Mouse (Mus musculus) G1E (cell line): ENCODE data around the gene Tnnt2. TPM values are rescaled to one million over a fixed set of nuclear protein-coding genes. Genes with fewer than 3 reads are reported as not detected.

Experiments
- ATAC-seq: 2 replicates; pipeline ENCODE4 v1.8.0; 2016; ENCODE audit warnings: mild to moderate bottlenecking; ENCODE audit not compliant: insufficient number of reproducible peaks, poor library complexity, low FRiP score, severe bottlenecking; ENCODE audit errors: extremely low read depth
- DNase-seq: peaks from one replicate; pipeline ENCODE4 v3.0.0; 2012; ENCODE audit warnings: low spot score
- H3K27me3 ChIP-seq: 2 replicates; pipeline ENCODE4 v1.6.1; 2012; ENCODE audit warnings: mild to moderate bottlenecking, low read length, inconsistent platforms; ENCODE audit not compliant: insufficient read depth
- H3K36me3 ChIP-seq: replicated peaks from 2 replicates; pipeline ENCODE3; 2012; ENCODE audit warnings: mild to moderate bottlenecking, inconsistent platforms
- H3K4me1 ChIP-seq: 2 replicates; pipeline ENCODE4 v1.6.1; 2012; ENCODE audit warnings: low read depth, low read length, inconsistent platforms, mixed read lengths; ENCODE audit not compliant: insufficient read depth
- H3K4me3 ChIP-seq: 2 replicates; pipeline ENCODE4 v1.5.1; 2012; ENCODE audit warnings: low read depth, mild to moderate bottlenecking, inconsistent platforms, low read length, moderate library complexity, mixed read lengths
- H3K9me3 ChIP-seq: replicated peaks from 2 replicates; pipeline ENCODE4 v1.6.1; 2012; ENCODE audit warnings: inconsistent platforms
- CTCF ChIP-seq: IDR thresholded peaks from 2 replicates; pipeline ENCODE4 v1.5.1; 2012; ENCODE audit warnings: low read depth, low read length, inconsistent platforms, mixed read lengths
- GATA1 ChIP-seq: IDR thresholded peaks from 2 replicates; pipeline ENCODE4 v1.6.1; 2012; ENCODE audit warnings: borderline replicate concordance, low read length, inconsistent platforms, mixed read lengths
- GATA2 ChIP-seq: IDR thresholded peaks from 2 replicates; pipeline ENCODE4 v1.6.1; 2012; ENCODE audit warnings: low read depth, low read length, inconsistent platforms, borderline replicate concordance
- POLR2AphosphoS5 ChIP-seq: IDR thresholded peaks from 2 replicates; pipeline ENCODE4 v1.6.1; 2012; ENCODE audit warnings: low read depth, low read length, inconsistent platforms; ENCODE audit not compliant: insufficient replicate concordance
- TAL1 ChIP-seq: conservative IDR thresholded peaks from 2 replicates; pipeline ENCODE4 v1.6.1; 2012; ENCODE audit warnings: low read depth, low read length, inconsistent platforms, mixed read lengths
- polyA plus RNA-seq: library from polyadenylated mRNA; stranded (reverse); fragments of >175 nt; gene quantifications from 2 replicates; pipeline ENCODE4 v1.2.3, GENCODE M21; 2012
- total RNA-seq, 2 experiments: library from RNA; stranded (forward) in 1 of 2; stranded (reverse) in 1 of 2; fragments of 200-1000 nt in 1 of 2; fragments of >200 nt in 1 of 2; fragmentation: Nextera tagmentation in 1 of 2; gene quantifications; 2 replicates each; pipeline ENCODE4 v1.2.3; 2014 to 2017

Gene Tnnt2
- total and polyA plus RNA-seq, 3 experiments = 0.38 TPM; not detected in 2

- no peak for TF ChIP-seq TAL1
- TF ChIP-seq GATA1 = no peak
- TF ChIP-seq CTCF = no peak
- TF ChIP-seq GATA2 = no peak
- no peak for TF ChIP-seq POLR2AphosphoS5
- Histone ChIP-seq H3K27me3 (peaks cover 38% of the 10 kb centered on the region), H3K36me3 (no peaks in the 10 kb centered on the region), H3K9me3 (no peaks in the 10 kb centered on the region), H3K4me1 (no peaks in the 10 kb centered on the region; the same call in 1 of the 2 replicates), H3K4me3 (no peak overlapping the region)
- DNase-seq (no peak), ATAC-seq (no peak)
Observed at GRCm38 (mm10) chr1:135862561-135862960, 26.4 kb downstream of the Tnnt2 start.

DNA sequence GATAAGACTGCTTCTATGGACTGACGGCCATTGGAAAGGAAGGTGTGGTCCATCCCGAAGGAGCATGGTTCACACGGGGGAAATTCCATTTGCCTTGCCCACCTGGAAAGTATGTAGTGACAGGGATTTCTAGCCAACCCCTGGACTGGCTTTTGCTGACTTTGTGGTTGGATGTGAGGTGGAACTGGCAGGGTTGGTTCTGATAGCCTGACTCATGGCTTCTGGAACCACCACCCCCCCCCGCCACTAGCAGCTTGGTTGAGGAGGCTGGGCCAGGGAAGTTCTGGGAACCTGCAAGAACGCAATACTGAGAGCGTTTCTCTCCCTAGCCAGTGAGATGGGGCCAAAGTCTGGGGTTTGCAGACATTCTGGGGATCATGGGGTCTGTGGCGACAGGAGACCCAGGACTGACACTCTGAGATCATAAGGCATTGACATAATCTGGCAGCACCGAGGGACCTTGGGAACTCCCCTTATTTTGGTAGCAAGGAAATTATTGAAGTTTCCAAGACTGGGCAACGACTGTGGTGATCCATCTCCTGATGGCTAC, 27.7 kb downstream of the Tnnt2 start:
- ATAC-seq (no peak), DNase-seq (no peak)
- no peak for TF ChIP-seq GATA2
- Histone ChIP-seq H3K9me3 (no peaks in the 10 kb centered on the region), H3K27me3 (peaks cover 40% of the 10 kb centered on the region), H3K4me3 (no peak overlapping the region), H3K36me3 (no peaks in the 10 kb centered on the region), H3K4me1 (no peaks in the 10 kb centered on the region; the same call in 1 of the 2 replicates)

- no peak for DNase-seq
- peaks cover 45% of the 10 kb centered on the region for H3K27me3 ChIP-seq
- no peaks in the 10 kb centered on the region for H3K36me3 ChIP-seq
- no peak for ATAC-seq
- no peaks in the 10 kb centered on the region; the same call in 1 of the 2 replicates for H3K4me1 ChIP-seq
- H3K9me3 ChIP-seq = no peaks in the 10 kb centered on the region
- no peak for TF ChIP-seq GATA2
- TF ChIP-seq CTCF = no peak
- no peak for TF ChIP-seq TAL1
- TF ChIP-seq POLR2AphosphoS5 = no peak
- TF ChIP-seq GATA1 = no peak
- H3K4me3 ChIP-seq = no peak overlapping the region
Observed at GRCm38 (mm10) chr1:135864830-135865229, 28.7 kb downstream of the Tnnt2 start.

DNA sequence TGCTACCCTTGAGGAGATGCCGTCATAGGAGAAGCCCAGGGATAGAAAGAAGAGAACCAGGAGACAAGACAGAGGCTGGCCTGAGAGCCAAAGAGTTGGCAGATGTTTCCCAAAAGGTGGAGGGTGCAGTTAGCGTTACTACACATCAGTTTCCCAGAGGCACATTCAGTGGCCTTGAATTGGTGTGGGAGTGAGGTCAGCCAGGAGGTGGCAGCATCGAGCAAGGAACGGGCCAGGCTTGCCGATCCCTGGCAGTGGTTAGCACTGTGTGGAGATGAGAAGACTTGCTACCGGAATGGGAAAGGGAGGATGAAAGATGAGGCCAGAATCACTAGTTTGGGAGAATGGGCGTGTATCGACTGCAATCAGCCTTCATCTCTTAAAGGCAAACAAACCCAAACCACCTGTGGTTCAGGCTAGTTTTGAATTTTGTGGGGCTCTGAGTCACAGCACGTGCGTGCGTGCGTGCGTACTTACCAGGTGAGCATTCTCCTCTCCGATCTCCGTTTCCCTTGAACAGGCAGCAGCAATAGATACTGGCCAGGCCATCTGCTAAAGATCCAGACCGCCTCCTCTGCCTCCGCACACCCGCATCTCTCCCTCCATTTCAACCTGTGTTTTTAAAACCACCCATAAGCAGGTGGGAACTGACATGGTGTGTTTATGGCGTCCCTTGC, 29.5 kb downstream of the Tnnt2 start:
- Histone ChIP-seq H3K9me3 (no peaks in the 10 kb centered on the region), H3K27me3 (peaks cover 40% of the 10 kb centered on the region), H3K4me1 (no peaks in the 10 kb centered on the region; the same call in 1 of the 2 replicates), H3K36me3 (no peaks in the 10 kb centered on the region), H3K4me3 (no peak overlapping the region)
- TF ChIP-seq CTCF (peak; percentile 95), GATA2 (no peak), GATA1 (no peak), TAL1 (no peak), POLR2AphosphoS5 (no peak)
- ATAC-seq (peak; percentile 58), DNase-seq (peak; percentile 79)

DNA sequence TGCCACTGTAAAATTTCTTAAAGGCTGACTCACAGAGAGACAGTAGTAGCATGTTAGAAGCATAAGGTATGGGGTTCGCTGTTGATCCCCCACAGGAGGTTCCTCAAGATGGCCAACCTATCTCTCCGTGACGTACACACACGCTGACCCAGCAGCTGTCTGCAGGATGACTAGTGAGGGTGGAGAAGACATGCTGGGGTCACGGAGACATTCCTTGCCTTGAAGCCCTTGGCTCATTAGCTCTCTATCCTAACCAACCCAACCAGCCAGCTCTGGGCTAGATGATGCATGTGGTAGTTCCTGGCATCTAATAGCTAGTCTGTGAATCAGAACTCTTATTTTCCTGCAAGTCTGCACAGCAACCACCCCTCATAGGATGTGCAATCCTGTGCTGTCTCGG, 32.4 kb downstream of the Tnnt2 start:
- H3K27me3 ChIP-seq = peaks cover 26% of the 10 kb centered on the region
- no peaks in the 10 kb centered on the region for H3K9me3 ChIP-seq
- H3K4me1 ChIP-seq = no peaks in the 10 kb centered on the region; the same call in 1 of the 2 replicates
- DNase-seq (no peak), ATAC-seq (no peak)
- no peak overlapping the region for H3K4me3 ChIP-seq
- no peaks in the 10 kb centered on the region for H3K36me3 ChIP-seq
- no peak for TF ChIP-seq CTCF
- no peak for TF ChIP-seq GATA2
- no peak for TF ChIP-seq TAL1
- no peak for TF ChIP-seq POLR2AphosphoS5
- no peak for TF ChIP-seq GATA1

- Histone ChIP-seq H3K9me3 (no peaks in the 10 kb centered on the region), H3K36me3 (no peaks in the 10 kb centered on the region), H3K27me3 (peaks cover 23% of the 10 kb centered on the region), H3K4me3 (no peak overlapping the region), H3K4me1 (no peaks in the 10 kb centered on the region)
- TF ChIP-seq POLR2AphosphoS5 (no peak), CTCF (no peak), GATA2 (no peak), TAL1 (no peak), GATA1 (no peak)
- no peak for DNase-seq
- ATAC-seq = no peak
Observed at GRCm38 (mm10) chr1:135872991-135873390, 36.8 kb downstream of the Tnnt2 start.
